Mouse (Mus musculus) bone marrow macrophage, adult 2 months (primary cell): ENCODE measurements around the gene Ptprb.

Experiments
- CTCF ChIP-seq: IDR thresholded peaks from 2 replicates; pipeline ENCODE4 v1.5.1; 2012; ENCODE audit warnings: low read depth, mild to moderate bottlenecking, low read length, moderate library complexity
- POLR2A ChIP-seq: IDR thresholded peaks from 2 replicates; pipeline ENCODE4 v1.6.1; 2012; ENCODE audit warnings: mild to moderate bottlenecking, low read depth, low read length, borderline replicate concordance

DNA sequence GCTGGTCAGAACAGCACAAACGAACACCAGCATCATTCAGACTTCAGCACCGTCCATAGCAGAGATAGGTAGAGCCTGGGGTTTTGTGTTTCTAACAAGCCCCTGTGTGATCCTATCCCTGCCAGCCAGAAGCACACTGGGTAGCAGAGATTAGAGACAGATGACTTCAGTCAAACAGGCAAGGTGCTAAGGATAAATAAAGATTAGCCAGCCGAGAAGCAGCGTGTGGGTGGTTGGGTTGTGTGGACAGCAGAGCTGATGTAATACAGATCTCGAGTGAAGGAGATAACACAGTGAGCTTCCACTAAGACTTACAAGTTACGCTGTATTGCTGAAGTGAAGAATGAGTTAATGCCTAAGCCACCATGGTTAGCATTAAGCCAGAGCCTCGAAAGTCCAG is 89.4 kb downstream of the Ptprb start:
- no peak for TF ChIP-seq POLR2A
- TF ChIP-seq CTCF = no peak
